Mouse (Mus musculus) spleen, adult 18-20 months (tissue): ENCODE data around the gene Mgat4c.
"Not testable (repeated sequence)": the region's sequence is repeated elsewhere in the genome, so short reads cannot be mapped to it uniquely, and the experiment has no call there.

ENCODE experiments used
- DNase-seq, 2 experiments: peaks; one replicate each; pipeline ENCODE4 v3.0.0; 2022; ENCODE audit warnings: mixed read lengths in 2 of 2

The Mgat4c gene

GRCm38 (mm10) chr10:102154865-102155264 is 473.6 kb downstream of the Mgat4c start:
- DNase-seq: no peak

GRCm38 (mm10) chr10:102155853-102156252 is 474.6 kb downstream of the Mgat4c start:
- DNase-seq: no peak

- no peak for DNase-seq
Measured at GRCm38 (mm10) chr10:102158809-102159208, 477.5 kb downstream of the Mgat4c start.

DNA sequence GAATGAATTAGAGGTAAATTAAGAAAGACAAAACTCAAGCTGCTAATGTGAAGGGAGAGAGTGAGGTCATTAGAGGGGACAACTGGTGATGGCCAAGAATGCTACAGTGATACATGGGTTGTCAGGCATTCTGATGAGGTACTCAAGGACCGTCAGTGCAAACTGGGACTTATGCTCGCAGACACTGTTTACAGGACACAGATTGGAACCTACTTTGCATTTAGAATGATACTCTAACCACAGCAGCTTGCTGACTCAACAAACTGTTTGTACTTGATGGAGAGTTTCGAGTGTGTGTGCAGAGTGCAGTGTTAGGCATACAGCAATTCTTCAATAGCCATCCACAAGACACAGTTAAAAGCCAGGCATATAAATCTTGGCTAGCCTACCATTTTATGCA is 503.4 kb downstream of the Mgat4c start:
- no peak for DNase-seq

GRCm38 (mm10) chr10:102191646-102192045 is 510.4 kb downstream of the Mgat4c start:
- no peak for DNase-seq

- no peak for DNase-seq
Measured at GRCm38 (mm10) chr10:102196850-102197249, 515.6 kb downstream of the Mgat4c start.

DNA sequence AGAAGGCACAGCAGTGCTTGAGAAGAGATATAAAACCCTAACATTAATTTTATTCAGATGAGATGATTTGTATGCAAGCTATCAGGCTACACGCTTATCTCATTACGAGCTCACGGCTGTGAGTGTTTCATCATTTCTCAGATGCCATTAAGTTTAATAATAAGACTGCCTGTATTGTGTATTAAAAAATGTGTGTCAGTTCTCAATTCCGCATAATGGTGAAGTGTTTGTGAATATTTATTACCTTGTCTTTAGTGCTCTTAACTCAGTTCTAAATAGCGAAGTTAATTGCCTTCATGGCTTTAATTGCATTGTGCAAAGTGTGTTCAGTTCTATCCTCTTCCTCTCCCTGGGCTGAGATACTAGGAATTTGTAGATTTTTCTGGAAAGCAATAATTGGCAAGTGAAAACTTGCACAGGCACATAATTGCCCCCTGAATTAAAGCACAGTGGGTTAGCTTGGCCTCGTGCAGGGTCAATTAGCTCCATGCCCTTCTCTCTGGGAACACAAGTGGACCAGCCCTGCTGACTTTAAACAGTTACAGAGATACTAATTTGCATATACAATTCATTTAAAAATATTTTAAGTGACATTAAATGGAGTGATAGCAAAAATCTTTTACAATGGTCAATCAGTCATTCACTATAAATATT is 557.4 kb downstream of the Mgat4c start:
- no peak for DNase-seq

- DNase-seq: no peak
Measured at GRCm38 (mm10) chr10:102243897-102244296, 562.6 kb downstream of the Mgat4c start.

- DNase-seq: no peak
Measured at GRCm38 (mm10) chr10:102244601-102245000, 563.3 kb downstream of the Mgat4c start.

- DNase-seq: no peak
Measured at GRCm38 (mm10) chr10:102245269-102245668, 564.0 kb downstream of the Mgat4c start.

- DNase-seq: no peak
Measured at GRCm38 (mm10) chr10:102308892-102309479, 627.7 kb downstream of the Mgat4c start.

GRCm38 (mm10) chr10:102365685-102366381 is 684.5 kb downstream of the Mgat4c start:
- no peak for DNase-seq

- DNase-seq: no peak
Measured at GRCm38 (mm10) chr10:102370576-102370975, 689.3 kb downstream of the Mgat4c start.

DNA sequence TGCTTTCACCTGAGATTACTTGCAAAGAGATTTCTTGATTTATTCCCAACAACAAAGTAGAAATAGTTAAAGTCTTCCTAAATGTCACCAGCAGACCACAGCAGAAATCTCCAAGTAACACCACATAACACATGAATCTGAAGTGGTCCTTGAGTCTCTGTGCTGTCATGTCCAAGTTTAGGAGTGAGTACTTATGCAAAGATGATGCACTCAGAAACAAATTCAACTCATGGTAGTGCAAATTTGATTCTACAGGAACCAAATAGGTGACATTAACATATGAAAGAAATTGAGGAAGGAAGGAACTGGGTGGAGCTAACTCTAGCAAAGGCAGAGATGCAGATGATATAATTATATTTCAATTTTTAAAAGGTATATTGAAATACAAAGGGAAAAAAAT is 690.8 kb downstream of the Mgat4c start:
- no peak for DNase-seq

- no peak for DNase-seq
Measured at GRCm38 (mm10) chr10:102374061-102374460, 692.8 kb downstream of the Mgat4c start.

DNA sequence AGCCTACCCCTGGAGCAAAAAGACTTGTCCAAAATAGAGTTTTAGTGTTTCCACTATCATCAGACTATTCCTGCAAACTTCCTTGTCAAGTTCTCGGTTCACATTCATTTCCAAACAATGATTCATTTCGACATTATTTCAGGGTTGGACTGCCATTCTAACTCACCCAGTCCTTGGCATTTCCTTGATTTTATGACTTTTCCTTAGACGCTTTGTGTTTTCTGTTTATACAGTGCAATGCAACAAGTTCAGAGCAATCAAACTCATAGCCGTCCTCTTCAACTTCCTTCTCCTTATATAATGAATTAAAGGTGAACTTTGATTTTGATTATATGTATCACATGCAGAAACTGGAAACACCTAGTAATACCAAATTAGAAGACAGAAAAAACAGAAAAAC is 696.1 kb downstream of the Mgat4c start:
- DNase-seq: no peak

- DNase-seq: no peak
Measured at GRCm38 (mm10) chr10:102389223-102389622, 707.9 kb downstream of the Mgat4c start.

- no peak for DNase-seq
Measured at GRCm38 (mm10) chr10:102417654-102418272, 736.5 kb downstream of the Mgat4c start.

GRCm38 (mm10) chr10:102435048-102435447 is 753.8 kb downstream of the Mgat4c start:
- DNase-seq: peak in 1 of 2 experiments; percentile 9

DNA sequence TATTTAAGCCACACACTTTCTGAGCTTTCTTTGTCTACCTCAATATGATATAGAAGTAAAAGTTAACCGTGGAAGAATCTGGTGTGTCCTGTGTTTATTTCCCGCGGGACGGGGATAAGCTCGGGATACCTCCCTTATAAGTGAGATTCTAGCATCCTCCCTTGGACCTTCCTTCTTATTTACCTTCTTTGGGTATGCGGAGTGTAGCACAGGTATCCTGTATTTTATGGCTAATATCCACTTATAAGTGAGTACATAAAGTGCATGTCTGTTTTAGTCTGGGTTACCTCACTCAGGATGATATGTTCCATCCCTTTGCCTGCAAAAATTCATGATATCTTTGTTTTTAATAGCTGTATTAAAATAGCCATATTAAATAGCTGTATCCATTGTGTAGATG is 754.2 kb downstream of the Mgat4c start:
- DNase-seq: not testable (repeated sequence)
